Mouse (Mus musculus) retina, postnatal 7 days (tissue): ENCODE results near the gene S100a1.

ENCODE experiments used
- DNase-seq: peaks from one replicate; pipeline ENCODE4 v3.0.0-alpha.2; 2012; ENCODE audit warnings: low read depth, low spot score

The S100a1 gene

GRCm38 (mm10) chr3:90465081-90465685 lies 49.0 kb downstream of the S100a1 start:
- DNase-seq: no peak

GRCm38 (mm10) chr3:90464552-90465080 lies 49.6 kb downstream of the S100a1 start:
- no peak for DNase-seq

- no peak for DNase-seq
Observed at GRCm38 (mm10) chr3:90462579-90462978, 51.6 kb downstream of the S100a1 start.

GRCm38 (mm10) chr3:90461935-90462334 lies 52.3 kb downstream of the S100a1 start:
- DNase-seq: no peak
